Mouse (Mus musculus) liver, embryonic 16.5 days (tissue): ENCODE measurements around the gene Ctsh. TPM values are rescaled to one million over a fixed set of nuclear protein-coding genes. Genes with fewer than 3 reads are reported as not detected.

ENCODE experiments used
- polyA plus RNA-seq: library from polyadenylated mRNA; unstranded; fragments of >200 nt; fragmentation: Nextera tagmentation; extraction: Ambion mirVana; gene quantifications from 2 replicates; pipeline ENCODE4 v1.2.1, GENCODE M21; 2015

Gene Ctsh
- polyA plus RNA-seq, 1 experiment from 2014 or later = 170 TPM

Other genes starting within 250 kb of the Ctsh start
- 0.02 TPM in 1 of 2 replicates, not detected in the other for gene Rasgrf1, start 144.2 kb upstream of the Ctsh start, polyA plus RNA-seq
- 103 and 110 TPM in 2 replicates for gene Morf4l1, start 60.6 kb downstream of the Ctsh start, polyA plus RNA-seq
- gene Adamts7, start 108.9 kb downstream of the Ctsh start, polyA plus RNA-seq = 0.89 and 0.90 TPM in 2 replicates
- gene Tbc1d2b, start 216.7 kb downstream of the Ctsh start, polyA plus RNA-seq = 8.0 and 8.3 TPM in 2 replicates